Mouse (Mus musculus) lung, postnatal 36 days (tissue): ENCODE measurements at regions not wholly inside any gene's neighbourhood (a gene's known extent, or its start where the extent isn't known, plus 50 kb on each side); places are given as distances from the start of the nearest gene placed in this dataset.
A peak's percentile ranks its signal among the peaks of the same experiment; 100 is the strongest.

Experiments used
- DNase-seq: peaks from one replicate; pipeline ENCODE4 v3.0.0; 2022; ENCODE audit warnings: mixed read lengths

DNA sequence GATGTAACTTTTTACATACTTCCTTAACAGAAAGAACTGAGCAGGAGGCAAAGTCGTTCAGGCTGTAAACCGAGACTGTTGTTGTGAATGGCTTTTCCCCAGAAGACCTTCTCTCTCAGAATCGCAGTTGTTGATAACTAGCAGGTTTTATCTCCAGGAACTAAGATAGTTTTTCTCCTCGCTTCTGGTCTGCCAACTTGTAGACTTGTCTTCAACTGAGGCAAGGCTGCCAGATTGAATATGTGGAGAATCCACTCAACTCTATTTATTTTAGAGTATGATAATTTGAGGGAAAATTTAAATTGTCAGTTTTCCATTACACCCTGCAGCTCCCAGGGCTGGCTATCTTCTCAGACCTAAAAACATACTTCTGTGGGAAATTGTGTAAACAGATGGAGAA is 206.6 kb upstream of the Tet2 start:
- DNase-seq: no peak

GRCm38 (mm10) chr3:133753041-133753440 is 208.1 kb upstream of the Tet2 start:
- DNase-seq: peak; percentile 70

DNA sequence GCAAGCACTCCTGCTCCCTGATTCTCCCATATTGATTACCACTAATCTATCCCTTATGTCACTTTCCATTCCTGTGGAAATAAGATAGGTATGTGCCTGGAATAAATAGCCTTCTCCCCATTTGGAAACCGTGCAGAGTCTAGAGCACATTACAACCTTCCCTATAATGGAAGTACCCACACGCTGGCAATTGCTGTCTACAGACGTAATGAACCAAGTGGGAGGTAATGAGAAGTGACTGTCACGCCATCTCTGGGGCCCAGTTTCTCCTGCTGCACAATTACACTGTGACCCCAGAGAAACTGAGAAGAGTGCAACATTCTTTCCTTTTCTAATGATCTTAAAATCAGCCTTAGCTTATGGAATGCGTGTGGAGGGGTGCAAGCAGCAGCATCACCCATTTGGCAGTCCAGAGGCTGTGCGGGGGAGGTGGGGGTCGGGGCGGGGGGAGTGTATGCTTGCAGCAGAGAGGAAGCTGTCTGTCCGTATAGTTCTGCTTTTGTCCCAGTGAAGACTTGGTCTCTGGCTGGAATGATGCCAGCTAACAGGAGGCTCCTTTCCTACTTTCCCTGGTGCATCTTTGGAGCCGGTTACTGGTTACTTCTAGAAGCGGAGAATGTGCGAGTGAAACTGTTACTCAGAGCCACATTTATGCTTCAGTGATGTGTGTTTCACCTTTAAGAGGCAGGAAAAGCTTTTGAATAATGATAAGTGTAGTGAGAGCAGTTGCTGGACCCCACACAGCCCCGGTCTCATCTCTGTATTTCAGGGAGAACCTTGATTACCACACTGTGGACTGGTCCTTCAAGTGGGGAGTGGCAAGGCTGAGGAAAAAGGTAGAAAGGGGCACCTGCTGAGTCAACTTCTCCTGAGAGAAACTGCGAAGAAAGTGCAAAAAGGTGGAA is 209.3 kb upstream of the Tet2 start:
- no peak for DNase-seq

DNA sequence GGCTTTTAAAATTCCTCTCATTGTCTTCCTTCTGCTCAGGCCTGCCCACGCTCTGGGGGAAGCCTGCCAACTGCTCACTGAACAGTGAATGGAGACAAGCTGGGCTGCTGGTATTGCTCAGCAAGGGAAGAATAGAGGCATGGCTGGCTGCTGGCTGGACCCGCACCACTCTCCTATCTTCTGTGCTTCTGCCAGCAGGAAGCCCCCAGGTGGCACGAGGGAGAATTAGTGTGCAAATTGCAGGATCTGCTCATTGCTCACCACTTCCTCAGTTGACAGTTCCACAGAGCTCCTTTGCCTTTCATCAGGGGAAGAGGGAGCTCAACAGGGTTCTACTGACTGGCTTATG is 209.9 kb upstream of the Tet2 start:
- DNase-seq: peak; percentile 26

- peak; percentile 37 for DNase-seq
These were observed 212.9 kb upstream of the Tet2 start for GRCm38 (mm10) chr3:133757756-133758420.

DNA sequence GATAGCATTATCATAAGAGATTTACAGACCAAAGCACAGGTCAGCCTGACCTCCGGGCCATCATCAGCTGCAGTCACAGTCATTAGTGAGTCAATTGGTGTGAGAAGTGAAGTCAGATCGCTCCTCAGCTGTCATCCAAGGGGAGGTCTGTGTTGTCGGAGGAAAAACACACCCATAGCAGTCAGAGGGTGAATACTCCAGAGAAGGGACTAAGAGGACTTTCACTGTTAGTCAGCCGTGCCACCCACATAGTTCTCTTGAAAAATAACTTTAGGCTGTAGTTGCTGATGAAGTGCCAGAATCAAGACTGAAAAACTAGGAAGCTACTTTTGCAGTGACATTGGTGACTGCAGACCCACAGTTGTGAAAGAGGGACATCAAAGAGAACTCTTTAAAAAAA is 213.5 kb upstream of the Tet2 start:
- DNase-seq: no peak

- DNase-seq: no peak
These were observed 214.7 kb upstream of the Tet2 start for GRCm38 (mm10) chr3:133759611-133760010.

DNA sequence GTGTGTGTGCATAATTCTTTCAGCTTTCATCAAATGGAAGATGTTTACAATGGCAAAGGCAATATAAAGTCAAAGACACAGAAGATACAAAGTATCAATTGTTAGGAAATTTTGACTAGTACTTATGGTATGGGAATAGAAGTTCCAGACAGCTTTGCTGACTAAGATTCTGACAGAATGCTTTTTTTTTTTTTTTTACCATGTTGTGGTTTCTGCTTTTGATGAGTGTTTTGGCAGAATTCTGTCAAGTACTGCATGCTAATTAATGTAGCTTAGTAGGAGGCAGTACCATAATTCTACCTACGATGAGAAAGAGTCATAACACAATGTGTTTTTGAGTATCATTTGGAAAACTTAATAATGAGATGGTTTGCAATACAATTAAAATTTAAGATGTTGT is 215.3 kb upstream of the Tet2 start:
- no peak for DNase-seq

GRCm38 (mm10) chr3:133763721-133764120 is 218.8 kb upstream of the Tet2 start:
- no peak for DNase-seq

DNA sequence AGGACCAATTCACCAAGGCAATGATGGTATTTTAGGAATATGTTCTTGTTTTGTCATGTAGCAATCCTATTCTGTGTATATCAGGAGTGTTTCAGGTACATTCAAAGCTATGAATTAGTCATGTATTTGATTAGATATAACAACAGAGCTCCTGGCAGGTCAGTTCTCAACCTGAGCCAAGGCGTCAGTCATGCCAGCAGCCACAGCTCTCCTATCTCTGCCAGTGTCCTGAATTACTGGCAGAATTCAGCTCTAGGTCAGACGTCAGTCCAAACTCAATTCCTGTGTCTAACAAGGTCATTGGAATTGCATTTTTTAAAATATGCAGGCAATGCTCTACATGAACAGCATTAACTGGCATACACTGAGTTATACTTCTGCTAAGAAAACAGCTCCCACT is 228.6 kb upstream of the Tet2 start:
- no peak for DNase-seq

DNA sequence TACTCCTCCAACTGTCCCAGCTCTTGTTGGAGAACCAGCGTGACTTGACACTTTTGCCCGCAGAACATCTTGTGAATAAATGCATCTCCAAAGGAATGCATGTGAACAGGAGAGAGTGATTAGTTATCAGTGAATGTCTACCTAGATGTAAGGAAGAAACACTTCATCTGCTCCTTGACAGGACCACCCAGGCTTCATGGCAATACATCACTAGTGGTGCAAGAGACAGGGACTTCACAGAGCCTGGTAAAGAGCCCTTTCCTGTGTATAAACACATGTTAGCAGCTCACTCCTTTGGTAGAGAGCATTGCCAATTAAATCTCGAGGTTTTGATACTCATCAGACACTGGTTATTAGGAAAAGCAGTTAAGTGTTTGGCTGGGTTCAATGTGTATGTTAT is 229.3 kb upstream of the Tet2 start:
- DNase-seq: no peak

DNA sequence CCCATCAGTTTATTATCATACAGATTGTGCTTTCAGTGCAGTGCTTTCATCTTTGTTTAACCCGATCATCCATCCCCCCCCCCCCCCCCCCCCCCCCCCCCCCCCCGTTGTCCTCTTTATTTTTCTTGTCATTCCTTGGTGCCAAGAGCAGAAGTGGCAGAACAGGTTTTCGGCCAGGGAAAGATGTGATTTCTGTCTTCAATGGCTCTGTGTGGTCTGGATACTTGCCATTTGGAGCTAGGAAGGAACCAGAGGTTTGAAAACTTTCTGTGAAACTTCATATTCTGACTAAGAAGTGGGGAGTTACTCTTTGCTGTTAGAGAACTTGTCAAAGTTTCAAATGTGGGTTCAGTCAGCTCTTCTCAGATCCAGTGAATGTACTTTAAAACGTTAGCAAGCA is 231.1 kb upstream of the Tet2 start:
- DNase-seq: peak; percentile 52

DNA sequence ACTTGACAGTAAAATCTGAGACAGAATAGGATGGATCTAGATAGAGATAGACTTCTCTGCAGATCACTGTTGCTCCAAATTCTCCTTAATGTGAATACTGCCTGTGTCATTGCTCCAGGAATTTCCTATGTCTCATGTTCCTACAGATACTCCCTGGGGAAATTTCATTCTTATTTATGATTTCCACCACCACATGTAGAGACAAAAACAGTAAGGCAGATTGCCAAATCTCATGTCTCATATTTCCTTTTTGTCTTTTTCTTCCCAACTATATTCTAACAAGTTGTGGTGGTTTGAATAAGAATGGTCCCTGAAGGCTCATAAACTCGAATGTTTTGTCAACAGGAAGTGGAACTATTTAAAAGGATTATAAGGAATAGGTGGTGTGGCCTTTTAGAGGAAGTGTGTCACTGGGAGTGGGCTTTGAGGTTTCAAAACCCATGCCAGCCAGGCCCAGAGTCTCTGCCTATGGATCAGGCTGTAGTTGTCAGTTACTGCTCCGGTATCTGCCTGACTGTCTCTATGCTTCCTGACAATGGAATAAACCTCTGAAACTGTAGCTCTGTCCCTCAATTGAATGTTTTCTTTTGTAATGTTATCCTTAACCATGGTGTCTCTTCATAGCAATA is 234.3 kb upstream of the Tet2 start:
- no peak for DNase-seq

GRCm38 (mm10) chr3:133783060-133783459 is 238.1 kb upstream of the Tet2 start:
- DNase-seq: no peak

DNA sequence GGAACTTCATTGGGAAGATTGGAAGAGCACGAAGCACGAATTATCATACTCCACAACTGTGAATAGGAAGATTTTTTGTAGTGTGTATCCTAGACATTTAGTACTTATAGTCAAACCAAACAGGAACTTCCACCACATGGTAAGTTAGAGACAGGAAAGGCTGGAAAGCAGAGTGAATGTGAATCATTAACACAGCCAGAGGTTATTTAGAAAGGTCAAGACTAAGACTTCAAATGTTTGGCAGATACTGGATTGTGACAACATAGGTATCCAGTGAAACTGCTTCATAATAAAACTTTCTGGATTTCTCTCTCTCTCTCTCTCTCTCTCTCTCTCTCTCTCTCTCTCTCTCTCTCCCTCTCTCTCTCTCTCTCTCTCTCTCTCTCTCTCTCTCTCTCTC is 246.4 kb upstream of the Tet2 start:
- DNase-seq: no peak

- no peak for DNase-seq
These were observed 264.1 kb upstream of the Tet2 start for GRCm38 (mm10) chr3:133809007-133809552.

DNA sequence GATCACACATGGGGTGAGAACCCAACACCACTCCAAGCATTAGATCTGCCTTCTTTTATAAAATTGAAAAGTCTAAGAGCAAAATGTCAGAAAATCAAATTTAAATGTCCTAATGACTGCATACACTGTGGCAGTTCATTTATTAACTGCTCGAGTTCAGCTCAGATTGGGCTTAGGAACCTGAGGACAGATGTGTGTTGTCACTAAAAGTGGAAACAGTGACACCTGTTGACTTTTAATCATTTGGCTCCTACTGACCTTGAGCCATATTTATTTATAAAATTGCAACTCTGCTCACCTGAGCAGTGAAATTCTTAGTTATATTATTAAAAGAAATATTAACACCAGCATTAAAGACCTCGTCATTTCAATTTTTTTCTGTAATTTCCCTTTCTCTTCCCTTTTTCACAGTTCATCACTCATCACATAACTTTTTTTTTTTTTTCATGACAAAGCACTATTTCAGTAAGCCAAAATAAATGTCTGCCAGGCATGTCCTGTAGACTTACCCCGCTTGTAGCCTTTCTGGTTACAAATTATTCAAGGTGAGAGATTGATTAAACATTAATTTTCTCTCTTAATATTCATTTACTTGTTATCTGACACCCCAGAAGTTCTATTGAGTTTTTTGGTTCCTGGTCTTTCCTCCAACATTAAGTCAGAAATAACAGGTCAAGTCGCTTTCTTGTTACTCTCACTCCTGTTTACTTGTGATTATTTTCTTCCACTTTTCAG is 274.2 kb upstream of the Tet2 start:
- DNase-seq: no peak

- no peak for DNase-seq
These were observed 288.9 kb upstream of the Tet2 start for GRCm38 (mm10) chr3:133833739-133834391.

DNA sequence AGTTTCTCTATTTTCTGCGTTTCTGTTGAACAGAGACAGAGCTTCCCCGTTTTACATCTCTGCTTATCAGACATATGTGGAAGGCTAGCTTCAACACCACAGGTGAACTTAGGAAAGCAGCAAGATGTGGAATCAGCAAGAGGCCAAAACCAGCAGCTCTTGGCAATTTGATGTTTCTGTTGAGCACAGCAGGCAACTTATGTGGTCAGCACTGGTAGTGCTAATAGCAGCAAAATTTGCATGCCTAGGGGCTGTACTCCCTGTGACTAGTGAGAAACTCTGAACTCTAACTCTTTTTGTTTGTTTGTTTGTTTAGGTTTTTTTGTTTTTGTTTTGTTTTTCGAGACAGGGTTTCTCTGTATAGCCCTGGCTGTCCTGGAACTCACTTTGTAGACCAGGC is 289.5 kb upstream of the Tet2 start:
- no peak for DNase-seq

DNA sequence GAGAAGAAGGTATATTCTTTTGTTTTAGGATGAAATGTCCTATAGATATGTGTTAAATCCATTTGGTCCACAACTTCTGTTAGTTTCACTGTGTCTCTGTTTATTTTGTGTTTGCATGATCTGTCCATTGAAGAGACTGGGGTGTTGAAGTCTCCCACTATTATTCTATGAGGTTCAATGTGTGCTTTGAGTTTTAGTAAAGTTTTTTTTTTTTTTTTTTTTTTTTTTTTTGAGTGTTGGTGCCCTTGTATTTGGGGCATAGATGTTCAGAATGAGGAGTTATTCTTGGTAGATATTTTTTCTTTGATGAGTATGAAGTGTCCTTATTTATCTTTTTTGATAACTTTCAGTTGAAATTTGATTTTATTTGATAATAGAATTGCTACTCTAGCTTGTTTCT is 301.4 kb upstream of the Tet2 start:
- no peak for DNase-seq

- DNase-seq: no peak
These were observed 329.4 kb upstream of the Tet2 start for GRCm38 (mm10) chr3:133874383-133874782.

DNA sequence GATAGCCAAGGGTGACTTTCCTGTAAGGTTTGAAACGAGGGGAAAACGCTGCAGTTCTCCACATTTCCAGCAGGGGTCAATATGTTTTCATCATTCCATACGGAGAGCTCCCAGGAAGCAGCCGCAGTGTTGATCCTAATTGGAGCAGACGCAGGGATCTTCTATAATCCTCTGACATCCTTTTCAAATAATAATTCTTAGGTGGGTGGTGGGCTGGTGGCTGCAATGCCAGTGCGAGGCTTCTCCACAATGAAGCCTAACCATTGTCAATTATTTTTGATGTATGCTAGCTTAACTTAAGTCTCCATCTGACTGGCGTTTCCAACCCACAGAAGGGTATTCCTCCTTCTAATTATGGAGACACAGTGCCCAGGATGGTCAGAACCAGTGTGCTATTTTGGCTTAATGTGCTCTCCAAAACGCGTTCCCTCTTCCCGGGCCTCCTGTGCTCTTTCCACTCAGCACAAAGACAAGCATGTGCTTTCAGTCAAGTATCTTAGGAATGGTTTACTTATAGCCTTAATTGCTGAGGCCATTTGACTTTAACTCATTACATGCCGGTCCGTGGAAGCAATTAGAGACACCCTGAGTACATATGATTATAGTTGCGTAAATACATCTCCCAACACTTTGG is 331.6 kb upstream of the Tet2 start:
- DNase-seq: peak; percentile 82
